In the genomic region with DNA sequence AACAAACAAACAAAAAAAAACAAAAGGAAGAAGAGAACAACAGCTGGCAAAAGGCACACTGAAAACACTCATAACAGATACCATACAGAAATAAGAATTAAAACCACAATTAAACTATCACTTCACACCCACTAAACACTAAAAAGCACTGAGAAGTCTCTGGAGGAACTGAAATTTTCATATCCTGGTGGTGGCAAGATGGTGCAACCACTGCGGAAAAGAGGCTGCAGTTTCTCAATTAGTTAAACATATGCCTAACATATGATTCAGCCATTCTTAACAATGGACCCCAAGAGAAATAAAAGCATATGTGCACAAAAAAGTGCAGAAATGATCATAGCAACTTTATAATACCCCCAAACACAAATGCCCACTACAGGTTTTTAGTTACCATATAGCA, we compare ENCODE assay signal across 15 mouse cellular contexts. TPM values are rescaled to one million over a fixed set of nuclear protein-coding genes. Genes with fewer than 3 reads are reported as not detected.
DNase-seq lines count a peak whose midpoint lies in the region; ATAC-seq and TF ChIP-seq lines count a peak whose summit lies in the region.
"Had no signal": no experiment of that assay in that cellular context is flagged by ENCODE, and none has a peak within 500 bp of the region (broad histone marks: within the 10 kb centered on the region; RNA-seq: fewer than 3 reads in every experiment).

No protein-coding gene starts in this region.

- no peak; the same call in 1 of the 2 replicates for TF ChIP-seq CTCF in left cerebral cortex, adult 2 months (IDR thresholded peaks at IDR 0.05)
- no peak; the same call in 1 of the 2 replicates for TF ChIP-seq CTCF in layer of hippocampus, adult 2 months (conservative IDR thresholded peaks at IDR 0.05)

- H3K9ac ChIP-seq in hindbrain, embryonic 12.5 days = no peak overlapping the region
- H3K9ac ChIP-seq in hindbrain, embryonic 11.5 days (ENCODE audit: low read depth, low read length) = no peak overlapping the region
- no peak overlapping the region for H3K9ac ChIP-seq in midbrain, embryonic 15.5 days
- H3K9ac ChIP-seq: embryonic facial prominence, embryonic 15.5 days; heart, embryonic 15.5 days had no signal

- peaks cover 22% of the 10 kb centered on the region for H3K4me1 ChIP-seq in hindbrain, embryonic 12.5 days
- H3K4me1 ChIP-seq in hindbrain, embryonic 11.5 days (replicated peaks; ENCODE audit: control insufficient read depth, insufficient read depth, low read length) = no peaks in the 10 kb centered on the region
- peaks cover 33% of the 10 kb centered on the region for H3K4me1 ChIP-seq in midbrain, embryonic 15.5 days

- 0 out of 2 replicates have a peak, but pooled peaks cover 9% of the 10 kb centered on the region for H3K36me3 ChIP-seq in hindbrain, embryonic 12.5 days
- no peaks in the 10 kb centered on the region for H3K36me3 ChIP-seq in hindbrain, embryonic 11.5 days (ENCODE audit: control insufficient read depth, insufficient read depth, low read length)
- H3K36me3 ChIP-seq in midbrain, embryonic 15.5 days (replicated peaks) = no peaks in the 10 kb centered on the region
- H3K36me3 ChIP-seq: embryonic facial prominence, embryonic 15.5 days; heart, embryonic 15.5 days had no signal

- no peak for ATAC-seq in hindbrain, embryonic 12.5 days (ENCODE audit: low FRiP score)
- ATAC-seq in hindbrain, embryonic 11.5 days (ENCODE audit: low FRiP score) = no peak
- ATAC-seq in common myeloid progenitor, adult 5-6 weeks (replicated peaks; ENCODE audit: low read depth, poor library complexity, severe bottlenecking) = peak; percentile 46
- ATAC-seq in granulocyte monocyte progenitor cell, adult 5-6 weeks (replicated peaks; ENCODE audit: poor library complexity, severe bottlenecking) = peak; percentile 70
- no peak for ATAC-seq in midbrain, embryonic 15.5 days (replicated peaks)
- ATAC-seq: intestine, embryonic 16.5 days had no signal

- no peaks in the 10 kb centered on the region for H3K27me3 ChIP-seq in hindbrain, embryonic 12.5 days
- H3K27me3 ChIP-seq in hindbrain, embryonic 11.5 days (ENCODE audit: control insufficient read depth, insufficient read depth, low read length) = no peaks in the 10 kb centered on the region
- no peaks in the 10 kb centered on the region for H3K27me3 ChIP-seq in midbrain, embryonic 15.5 days (replicated peaks)
- H3K27me3 ChIP-seq: embryonic facial prominence, embryonic 15.5 days; heart, embryonic 15.5 days; megakaryocyte, embryonic 14.5 days had no signal

- intact Hi-C loops in left cerebral cortex, adult 2 months (cut with DNase I) = no loop called here

- WGBS in hindbrain, embryonic 12.5 days = 82% methylated on average over 1 of the region's 1 CpGs
- WGBS in hindbrain, embryonic 11.5 days = 79% methylated on average over 1 of the region's 1 CpGs
- 70% methylated on average over 1 of the region's 1 CpGs for whole genome bisulfite sequencing in midbrain, embryonic 15.5 days

- peak overlapping the region; percentile 31 for H3K4me2 ChIP-seq in hindbrain, embryonic 12.5 days (replicated peaks)
- H3K4me2 ChIP-seq in hindbrain, embryonic 11.5 days (replicated peaks; ENCODE audit: low read depth, low read length) = no peak overlapping the region
- peak overlapping the region; percentile 24 for H3K4me2 ChIP-seq in midbrain, embryonic 15.5 days
- H3K4me2 ChIP-seq: embryonic facial prominence, embryonic 15.5 days; heart, embryonic 15.5 days had no signal

- H3K4me3 ChIP-seq in hindbrain, embryonic 12.5 days = no peak overlapping the region
- no peak overlapping the region for H3K4me3 ChIP-seq in hindbrain, embryonic 11.5 days (ENCODE audit: low read depth, low read length)
- H3K4me3 ChIP-seq in midbrain, embryonic 15.5 days = 0 out of 2 replicates have a peak overlapping the region, but pooled peaks have one; percentile 0
- H3K4me3 ChIP-seq in left cerebral cortex, adult 2 months = no peak overlapping the region
- H3K4me3 ChIP-seq in layer of hippocampus, adult 2 months = no peak overlapping the region
- H3K4me3 ChIP-seq: embryonic facial prominence, embryonic 15.5 days; heart, embryonic 15.5 days had no signal

- H3K9me3 ChIP-seq in hindbrain, embryonic 12.5 days (replicated peaks) = no peaks in the 10 kb centered on the region
- no peaks in the 10 kb centered on the region for H3K9me3 ChIP-seq in hindbrain, embryonic 11.5 days (ENCODE audit: control insufficient read depth, low read length)
- H3K9me3 ChIP-seq in midbrain, embryonic 15.5 days = no peaks in the 10 kb centered on the region
- H3K9me3 ChIP-seq: embryonic facial prominence, embryonic 15.5 days; heart, embryonic 15.5 days; megakaryocyte, embryonic 14.5 days had no signal

- no peak for DNase-seq in hindbrain, embryonic 11.5 days (ENCODE audit: low spot score)
- no peak for DNase-seq in thymus, postnatal 36 days
- DNase-seq in left cerebral cortex, adult 2 months (ENCODE audit: extremely low spot score in 1 of 2, low spot score in 2 of 2) = no peak
- DNase-seq in layer of hippocampus, adult 2 months (ENCODE audit: low spot score in 2 of 2) = no peak
- DNase-seq: adrenal gland, postnatal 10 days; cerebellum, adult 11 months; thymus, postnatal 14 days had no signal

- no peak overlapping the region for H3K27ac ChIP-seq in hindbrain, embryonic 12.5 days
- no peak overlapping the region for H3K27ac ChIP-seq in hindbrain, embryonic 11.5 days (ENCODE audit: low read depth, low read length)
- H3K27ac ChIP-seq in midbrain, embryonic 15.5 days = no peak overlapping the region
- no peak overlapping the region for H3K27ac ChIP-seq in left cerebral cortex, adult 2 months
- H3K27ac ChIP-seq in layer of hippocampus, adult 2 months = no peak overlapping the region
- H3K27ac ChIP-seq: embryonic facial prominence, embryonic 15.5 days; heart, embryonic 15.5 days had no signal

RNA-seq across cellular contexts. Expression of a gene that starts 5.0 kb away (rescaled TPM):
- polyA plus RNA-seq in hindbrain, embryonic 12.5 days (2016; fragmentation: Nextera tagmentation; extraction: Ambion mirVana) = 298 and 302 TPM in 2 replicates
- polyA plus RNA-seq in hindbrain, embryonic 11.5 days (2014; fragmentation: Nextera tagmentation; extraction: Ambion mirVana) = 373 and 391 TPM in 2 replicates
- 72.9 and 92.8 TPM in 2 replicates for total RNA-seq in common myeloid progenitor, adult 5-6 weeks (2017)
- total RNA-seq in granulocyte monocyte progenitor cell, adult 5-6 weeks (2014; fragmentation: Nextera tagmentation) = 75.0 and 82.1 TPM in 2 replicates
- total RNA-seq in granulocyte monocyte progenitor cell, adult 5-6 weeks (2017) = 37.2 and 63.4 TPM in 2 replicates
- polyA plus RNA-seq in midbrain, embryonic 15.5 days (2015; fragmentation: Nextera tagmentation; extraction: Ambion mirVana) = 246 and 247 TPM in 2 replicates
- 100 to 1,000 TPM; 104 to 116 TPM for total RNA-seq in left cerebral cortex, adult 2 months (2021)
- total RNA-seq in layer of hippocampus, adult 2 months (2021) = 100 to 1,000 TPM; 133 TPM

Comparison
In these comparisons a context has a peak if more than half of its experiments do, and no peak if none do; other contexts are left out.
1. ATAC-seq: peak in common myeloid progenitor, adult 5-6 weeks (single experiment) and granulocyte monocyte progenitor cell, adult 5-6 weeks (single experiment); none in hindbrain, embryonic 12.5 days (single experiment), hindbrain, embryonic 11.5 days (single experiment) and midbrain, embryonic 15.5 days (single experiment).